Mouse (Mus musculus) cerebellum, adult 2 months (tissue): ENCODE data around the gene Fam13c. TPM values are rescaled to one million over a fixed set of nuclear protein-coding genes. Genes with fewer than 3 reads are reported as not detected.

Source experiments
- DNase-seq, 2 experiments: peaks; one replicate each; pipeline ENCODE4 v3.0.0; 2021
- H3K27ac ChIP-seq: fragments of 200-500 bp; 2 replicates; pipeline ENCODE4 v1.5.1; 2012; ENCODE audit warnings: low read length, control low read depth, inconsistent platforms; ENCODE audit not compliant: insufficient read depth
- H3K27me3 ChIP-seq: fragments of 200-500 bp; 2 replicates; pipeline ENCODE4 v1.6.1; 2012; ENCODE audit warnings: inconsistent platforms, mild to moderate bottlenecking, low read length, moderate library complexity; ENCODE audit not compliant: control insufficient read depth, insufficient read depth
- H3K4me1 ChIP-seq: fragments of 200-500 bp; 2 replicates; pipeline ENCODE4 v1.6.1; 2011; ENCODE audit warnings: low read length; ENCODE audit not compliant: control insufficient read depth, insufficient read depth
- H3K4me3 ChIP-seq: fragments of 200-500 bp; replicated peaks from 2 replicates; pipeline ENCODE3; 2011; ENCODE audit warnings: mild to moderate bottlenecking, low read depth, low read length, control low read depth; ENCODE audit not compliant: insufficient read depth
- CTCF ChIP-seq: fragments of 200-500 bp; IDR thresholded peaks from 2 replicates; pipeline ENCODE4 v1.5.1; 2011; ENCODE audit warnings: low read depth, mild to moderate bottlenecking, control low read depth, low read length, moderate library complexity, borderline replicate concordance; ENCODE audit not compliant: insufficient read depth
- POLR2A ChIP-seq: fragments of 200-500 bp; IDR thresholded peaks from 2 replicates; pipeline ENCODE4 v1.6.1; 2011; ENCODE audit warnings: low read length, control low read depth, borderline replicate concordance; ENCODE audit not compliant: insufficient read depth
- WGBS: fragments of 180-500 bp; shearing (Covaris S2); methylation state at CpG from one replicate; pipeline ENCODE4 v1.1.7; 2018; 5-methylcytosine and 5-hydroxymethylcytosine counted together
- polyA plus RNA-seq: library from polyadenylated mRNA; depleted of rRNA; stranded (reverse); fragments of >200 nt; gene quantifications from 2 replicates; pipeline ENCODE4 v1.2.3, GENCODE M21; 2012

The Fam13c gene
- polyA plus RNA-seq, 1 experiment, result 22.3 TPM

- no peak overlapping the region for H3K4me3 ChIP-seq
- peak; percentile 25 to 55 for DNase-seq
- TF ChIP-seq CTCF (no peak), POLR2A (no peak)
- WGBS, result 25% methylated on average over 10 of the region's 10 CpGs
- H3K27ac ChIP-seq, result no peak overlapping the region
- H3K4me1 ChIP-seq, result peaks cover 3% of the 10 kb centered on the region; the same call in 1 of the 2 replicates
- no peaks in the 10 kb centered on the region for H3K27me3 ChIP-seq
These were observed 37.5 kb downstream of the Fam13c start for GRCm38 (mm10) chr10:70477741-70478145.

- Histone ChIP-seq H3K27me3 (no peaks in the 10 kb centered on the region), H3K4me1 (peaks cover 3% of the 10 kb centered on the region; the same call in 1 of the 2 replicates), H3K4me3 (no peak overlapping the region), H3K27ac (no peak overlapping the region)
- WGBS, result 68% methylated on average over 6 of the region's 6 CpGs
- no peak for DNase-seq
- TF ChIP-seq POLR2A, result no peak
- no peak for TF ChIP-seq CTCF
These were observed 43.5 kb downstream of the Fam13c start for GRCm38 (mm10) chr10:70483736-70484135.

DNA sequence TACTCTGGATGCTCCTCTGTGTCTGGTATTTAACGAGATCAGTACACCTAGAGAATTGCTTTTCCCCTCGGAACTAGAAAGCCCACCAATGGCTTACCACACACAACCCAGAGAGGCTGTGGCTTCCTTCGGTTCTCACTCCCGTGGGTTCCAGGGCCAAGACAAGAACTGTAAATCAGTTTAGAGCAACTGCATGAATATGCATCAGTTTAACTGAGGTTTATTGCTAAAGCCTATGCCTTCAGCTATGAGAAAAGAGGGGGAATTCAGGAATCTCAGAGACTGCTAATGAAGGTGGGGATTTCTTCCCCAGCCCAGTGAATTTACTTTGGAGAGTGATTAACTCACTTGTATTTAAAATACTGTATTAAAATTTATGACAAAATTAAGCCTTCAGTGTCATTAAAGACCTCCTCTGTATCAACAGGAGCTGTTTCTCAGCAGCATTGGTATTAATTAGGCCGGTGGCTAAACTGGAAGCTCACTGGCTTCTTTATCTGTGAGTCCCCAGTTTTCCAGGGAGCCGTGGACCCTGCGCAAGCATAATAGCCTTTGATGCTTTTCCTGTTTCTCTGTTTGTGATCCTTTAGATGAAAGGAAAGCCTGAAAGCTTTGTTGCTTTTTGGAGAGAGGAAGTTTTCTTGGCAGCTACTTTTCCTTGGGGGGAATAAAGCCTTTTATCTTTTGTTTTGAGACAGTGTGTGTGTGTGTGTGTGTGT is 44.4 kb downstream of the Fam13c start:
- Histone ChIP-seq H3K4me3 (no peak overlapping the region), H3K27ac (peak overlapping the region; percentile 21; the same call in 1 of the 2 replicates), H3K4me1 (peaks cover 3% of the 10 kb centered on the region; the same call in 1 of the 2 replicates), H3K27me3 (no peaks in the 10 kb centered on the region)
- no peak for DNase-seq
- no peak for TF ChIP-seq CTCF
- TF ChIP-seq POLR2A, result no peak
- 49% methylated on average over 7 of the region's 7 CpGs for WGBS

- Histone ChIP-seq H3K27me3 (no peaks in the 10 kb centered on the region), H3K4me1 (peaks cover 3% of the 10 kb centered on the region; the same call in 1 of the 2 replicates), H3K4me3 (no peak overlapping the region), H3K27ac (no peak overlapping the region)
- TF ChIP-seq CTCF (no peak), POLR2A (no peak)
- 73% methylated on average over 7 of the region's 7 CpGs for WGBS
- no peak for DNase-seq
These were observed 45.0 kb downstream of the Fam13c start for GRCm38 (mm10) chr10:70485287-70485612.

DNA sequence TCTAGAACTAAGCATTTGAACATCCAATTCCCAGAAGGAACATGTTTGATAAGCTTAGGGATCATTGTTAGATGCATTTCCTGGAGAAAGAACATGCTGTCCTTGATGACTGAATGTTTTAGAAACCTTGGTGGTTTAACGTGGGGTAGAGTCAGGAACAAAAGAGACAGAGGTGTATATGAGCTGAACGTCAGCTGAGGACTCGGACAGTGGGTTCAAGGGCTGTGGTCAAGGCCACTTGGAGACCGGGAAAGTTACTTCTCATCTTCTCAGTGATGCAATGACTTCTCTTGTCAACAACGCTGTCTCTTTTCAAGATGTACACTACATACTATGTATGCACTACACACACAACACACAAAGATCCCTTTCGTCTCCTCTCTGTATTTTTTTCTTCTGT is 46.4 kb downstream of the Fam13c start:
- Histone ChIP-seq H3K4me3 (no peak overlapping the region), H3K27me3 (no peaks in the 10 kb centered on the region), H3K4me1 (no peaks in the 10 kb centered on the region), H3K27ac (no peak overlapping the region)
- DNase-seq, result no peak
- 93% methylated on average over 6 of the region's 6 CpGs for WGBS
- TF ChIP-seq CTCF (no peak), POLR2A (no peak)

- H3K27ac ChIP-seq, result no peak overlapping the region
- WGBS, result 89% methylated on average over 3 of the region's 3 CpGs
- no peak for DNase-seq
These were observed 53.6 kb downstream of the Fam13c start for GRCm38 (mm10) chr10:70493891-70494290.

DNA sequence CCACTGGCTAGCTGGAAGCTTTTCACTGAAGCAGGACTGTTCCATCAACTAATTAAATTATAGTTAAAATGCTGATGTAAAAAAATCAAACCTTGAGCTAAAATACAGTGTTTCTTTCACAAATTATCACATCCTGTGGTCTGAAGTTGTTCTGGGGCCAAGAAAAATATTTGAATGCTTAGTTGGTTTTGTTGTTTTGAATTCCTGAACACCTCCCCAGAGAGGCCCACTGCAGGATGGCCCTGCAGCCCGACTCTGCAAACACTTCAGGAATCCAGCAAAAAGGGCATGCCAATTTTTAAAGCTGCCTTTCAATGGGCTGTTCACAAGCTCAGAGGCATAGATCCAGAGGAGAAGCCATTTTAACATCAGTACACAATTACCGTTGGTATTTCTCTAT is 54.2 kb downstream of the Fam13c start:
- Histone ChIP-seq H3K27me3 (no peaks in the 10 kb centered on the region), H3K4me3 (no peak overlapping the region), H3K4me1 (peaks cover 7% of the 10 kb centered on the region), H3K27ac (no peak overlapping the region)
- WGBS, result 60% methylated on average over 2 of the region's 2 CpGs
- TF ChIP-seq CTCF (no peak), POLR2A (no peak)
- no peak for DNase-seq

More at GRCm38 (mm10) chr10:70493891-70494290, 53.6 kb downstream of the Fam13c start:
- Histone ChIP-seq H3K27me3 (no peaks in the 10 kb centered on the region), H3K4me3 (no peak overlapping the region), H3K4me1 (peaks cover 7% of the 10 kb centered on the region)
- TF ChIP-seq POLR2A (no peak), CTCF (no peak)

DNA sequence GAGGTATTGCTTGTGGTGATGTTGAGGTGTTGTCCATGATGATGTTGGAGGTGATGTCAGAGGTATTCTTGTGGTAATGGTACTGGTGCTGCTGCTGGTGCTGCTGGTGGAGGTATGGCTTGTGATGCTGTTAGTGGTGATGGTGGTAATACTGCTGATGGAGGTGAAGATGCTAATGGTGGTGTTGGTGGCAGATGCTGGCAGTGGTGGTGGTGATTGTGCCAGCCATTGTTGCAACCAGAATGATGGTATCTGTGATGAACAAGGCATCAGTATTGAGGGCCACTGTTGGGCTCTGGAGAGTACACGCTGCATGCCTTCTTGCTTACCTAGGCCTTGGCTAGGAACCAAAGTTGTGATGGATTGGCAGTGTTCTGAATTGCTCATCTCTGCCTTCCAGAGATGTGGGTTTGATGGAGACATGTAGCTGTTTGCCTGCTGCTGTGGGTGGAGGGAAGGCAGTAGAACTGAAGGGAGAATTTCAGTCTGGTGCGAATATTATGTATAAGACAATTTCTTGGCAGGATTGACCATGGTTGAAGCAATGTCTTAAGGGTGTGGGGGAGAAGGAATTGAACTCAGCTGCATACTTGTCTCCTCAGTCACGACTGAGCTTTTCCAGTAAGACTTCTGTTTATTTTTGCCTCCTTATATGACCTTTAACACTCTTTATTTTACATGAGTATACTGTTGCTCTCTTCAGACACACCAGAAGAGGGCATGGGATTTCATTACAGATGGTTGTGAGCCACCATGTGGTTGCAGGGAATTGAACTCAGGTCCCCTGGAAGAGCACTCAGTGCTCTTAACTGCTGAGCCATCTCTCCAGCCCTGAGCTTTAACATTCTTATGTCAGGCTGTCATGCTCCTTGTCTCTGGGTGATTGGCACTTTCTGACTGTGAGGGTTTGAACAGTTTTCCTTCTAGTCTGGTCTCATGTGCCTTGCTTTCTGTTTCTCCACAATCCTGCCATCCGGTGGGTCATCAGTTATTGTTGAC is 55.1 kb downstream of the Fam13c start:
- peak overlapping the region; percentile 39; the same call in 1 of the 2 replicates for H3K27ac ChIP-seq
- no peak for TF ChIP-seq CTCF
- no peak for TF ChIP-seq POLR2A
- DNase-seq, result peak in 1 of 2 experiments; percentile 39
- 80% methylated on average over 4 of the region's 4 CpGs for WGBS
- no peaks in the 10 kb centered on the region for H3K27me3 ChIP-seq
- H3K4me3 ChIP-seq, result no peak overlapping the region
- peaks cover 7% of the 10 kb centered on the region for H3K4me1 ChIP-seq
